Mouse (Mus musculus) neural tube, embryonic 10.5 days (tissue): ENCODE results near the gene A430005L14Rik.

Experiments
- DNase-seq: peaks from one replicate; pipeline ENCODE4 v3.0.0-alpha.2; 2017; ENCODE audit warnings: low spot score; ENCODE audit errors: extremely low spot score

Gene A430005L14Rik

GRCm38 (mm10) chr4:153974431-153975291 is 17.6 kb downstream of the A430005L14Rik start, which contains the start of the genes Dffb and Cep104:
Gene Dffb, minus strand, starts transcription at chr4:153975126.
Gene Cep104, plus strand, starts transcription at chr4:153975194.
- peak; percentile 94 for DNase-seq

- DNase-seq = no peak
Measured at GRCm38 (mm10) chr4:153975292-153975662, 18.2 kb downstream of the A430005L14Rik start.

GRCm38 (mm10) chr4:153975768-153976167 is 18.7 kb downstream of the A430005L14Rik start:
- DNase-seq = no peak

GRCm38 (mm10) chr4:153979243-153979642 is 22.2 kb downstream of the A430005L14Rik start:
- no peak for DNase-seq

GRCm38 (mm10) chr4:153980470-153980869 is 23.4 kb downstream of the A430005L14Rik start:
- DNase-seq = no peak

GRCm38 (mm10) chr4:153992715-153993114 is 35.7 kb downstream of the A430005L14Rik start:
- no peak for DNase-seq

- no peak for DNase-seq
Measured at GRCm38 (mm10) chr4:153993505-153993904, 36.5 kb downstream of the A430005L14Rik start.

- DNase-seq = no peak
Measured at GRCm38 (mm10) chr4:154005488-154005887, 48.5 kb downstream of the A430005L14Rik start.

- no peak for DNase-seq
Measured at GRCm38 (mm10) chr4:154006264-154006663, 49.2 kb downstream of the A430005L14Rik start.

- DNase-seq = no peak
Measured at GRCm38 (mm10) chr4:154007759-154008158, 50.7 kb downstream of the A430005L14Rik start.

GRCm38 (mm10) chr4:154010907-154011645 is 54.0 kb downstream of the A430005L14Rik start:
- DNase-seq = no peak
